Mouse (Mus musculus): Measurements from ENCODE around the gene Pik3ap1. TPM values are rescaled to one million over a fixed set of nuclear protein-coding genes. Genes with fewer than 3 reads are reported as not detected.
"Not testable (repeated sequence)": the region's sequence is repeated elsewhere in the genome, so short reads cannot be mapped to it uniquely, and the experiment has no call there.

The Pik3ap1 gene
- 1 to 10 TPM; 1.3 to 2.0 TPM for total RNA-seq (2021)
- 1.9 and 2.0 TPM in 2 replicates for polyA plus RNA-seq (2012; rRNA removed)
- long read RNA-seq, full-length matches to known transcripts: 2 of 4 reads
- long read RNA-seq, partial matches to known transcripts: 1 of 4 reads
- long read RNA-seq, other reads (novel, unspliced or antisense): 1 of 4 reads

DNA sequence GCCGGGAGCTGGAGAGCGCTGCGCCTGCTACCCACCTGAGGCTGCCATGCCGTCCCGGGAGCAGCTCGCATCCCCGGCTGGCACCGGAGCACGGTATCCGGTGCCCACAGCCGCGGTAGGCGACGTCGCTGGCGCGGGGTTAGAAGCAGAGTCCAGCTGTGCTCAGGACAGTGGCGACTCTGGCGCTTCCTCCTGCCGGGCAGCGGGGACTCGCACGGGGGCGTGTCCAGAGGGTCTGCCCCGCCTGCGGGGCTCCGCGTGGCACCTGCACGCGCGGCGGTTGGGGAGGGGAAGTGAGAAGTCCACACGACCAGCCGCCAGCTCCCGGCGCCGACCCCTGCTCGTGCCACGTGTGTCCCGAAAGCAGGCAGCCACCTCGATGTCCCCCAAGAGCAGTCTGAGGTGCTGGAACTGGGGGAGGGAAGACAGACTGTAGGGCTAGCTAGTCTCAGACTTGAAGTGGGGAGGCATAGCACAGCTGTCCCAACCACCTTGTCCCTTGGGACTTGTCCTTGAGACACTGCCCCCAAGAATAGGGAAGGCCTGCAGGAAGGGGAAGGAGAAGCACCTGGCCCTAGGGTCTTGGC lies at the start of gene Pik3ap1:
Gene Pik3ap1, minus strand, starts transcription at position 181 of the 587 bp plus-strand sequence.
- WGBS: under 1% methylated on average over 41 of the region's 41 CpGs
- Histone ChIP-seq H3K9ac (ENCODE audit: low read depth, low read length) (peak within 1 kb of the TSS; percentile 54), H3K4me3 (peak within 1 kb of the TSS; percentile 41), H3K36me3 (ENCODE audit: control insufficient read depth, insufficient read depth, low read length) (no peaks in the 10 kb centered on the region), H3K27ac (peak within 1 kb of the TSS; percentile 40), H3K27me3 (ENCODE audit: control insufficient read depth, insufficient read depth, low read length) (peaks cover 7% of the 10 kb centered on the region; the same call in 1 of the 2 replicates), H3K4me1 (ENCODE audit: control insufficient read depth, insufficient read depth, low read length) (peaks cover 3% of the 10 kb centered on the region), H3K79me2 (replicated peaks; ENCODE audit: control insufficient read depth, insufficient read depth, low read length) (no peaks in the 10 kb centered on the region)
- peak; percentile 61 to 72 for DNase-seq
- TF ChIP-seq CTCF (IDR thresholded peaks at IDR 0.05): no peak
- TF ChIP-seq POLR2A (IDR thresholded peaks at IDR 0.05; ENCODE audit: insufficient read depth, low read depth, low read length): no peak
- TF ChIP-seq EP300 (IDR thresholded peaks at IDR 0.05; ENCODE audit: insufficient read depth, low read depth, low read length): no peak
- intact Hi-C loops (cut with DNase I): loop anchor here (5.0 kb wide), 1 partner anchor 68 kb away; no protein-coding TSS in a partner anchor

DNA sequence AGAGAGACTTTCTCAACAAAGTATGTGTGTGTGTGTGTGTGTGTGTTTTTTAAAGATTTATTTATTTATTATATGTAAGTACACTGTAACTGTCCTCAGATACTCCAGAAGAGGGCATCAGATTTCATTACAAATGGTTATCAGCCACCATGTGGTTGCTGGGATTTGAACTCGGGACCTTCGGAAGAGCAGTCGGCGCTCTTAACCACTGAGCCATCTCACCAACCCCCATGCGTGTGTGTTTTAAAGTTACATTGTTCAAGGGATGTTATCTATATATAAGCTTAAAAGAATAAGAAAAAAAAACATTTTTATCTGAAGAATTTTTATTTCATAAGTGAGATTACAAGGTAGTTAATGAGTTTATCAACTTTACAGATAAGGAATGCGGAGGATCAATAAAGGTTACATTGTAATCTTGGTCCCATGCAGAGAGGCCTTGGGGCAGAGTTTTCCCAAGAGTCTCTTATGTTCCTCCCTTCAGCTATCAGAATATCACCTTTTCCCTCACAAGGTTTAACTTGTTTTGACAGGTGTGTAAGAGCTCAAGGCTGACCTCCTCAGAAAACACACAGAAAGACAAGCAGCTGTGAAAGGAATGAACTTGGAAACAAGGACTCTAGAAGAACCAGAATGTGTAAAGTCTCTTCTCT lies 46.7 kb upstream of the Pik3ap1 start:
- H3K27me3 ChIP-seq (ENCODE audit: control insufficient read depth, insufficient read depth, low read length); H3K4me1 ChIP-seq (ENCODE audit: control insufficient read depth, insufficient read depth, low read length); DNase-seq; H3K9ac ChIP-seq (ENCODE audit: low read depth, low read length); H3K4me3 ChIP-seq; intact Hi-C loops (cut with DNase I); H3K79me2 ChIP-seq (replicated peaks; ENCODE audit: control insufficient read depth, insufficient read depth, low read length); H3K27ac ChIP-seq; H3K36me3 ChIP-seq (ENCODE audit: control insufficient read depth, insufficient read depth, low read length): not testable (repeated sequence)
- WGBS: no CpG with 5 or more reads among the region's 6 CpGs

DNA sequence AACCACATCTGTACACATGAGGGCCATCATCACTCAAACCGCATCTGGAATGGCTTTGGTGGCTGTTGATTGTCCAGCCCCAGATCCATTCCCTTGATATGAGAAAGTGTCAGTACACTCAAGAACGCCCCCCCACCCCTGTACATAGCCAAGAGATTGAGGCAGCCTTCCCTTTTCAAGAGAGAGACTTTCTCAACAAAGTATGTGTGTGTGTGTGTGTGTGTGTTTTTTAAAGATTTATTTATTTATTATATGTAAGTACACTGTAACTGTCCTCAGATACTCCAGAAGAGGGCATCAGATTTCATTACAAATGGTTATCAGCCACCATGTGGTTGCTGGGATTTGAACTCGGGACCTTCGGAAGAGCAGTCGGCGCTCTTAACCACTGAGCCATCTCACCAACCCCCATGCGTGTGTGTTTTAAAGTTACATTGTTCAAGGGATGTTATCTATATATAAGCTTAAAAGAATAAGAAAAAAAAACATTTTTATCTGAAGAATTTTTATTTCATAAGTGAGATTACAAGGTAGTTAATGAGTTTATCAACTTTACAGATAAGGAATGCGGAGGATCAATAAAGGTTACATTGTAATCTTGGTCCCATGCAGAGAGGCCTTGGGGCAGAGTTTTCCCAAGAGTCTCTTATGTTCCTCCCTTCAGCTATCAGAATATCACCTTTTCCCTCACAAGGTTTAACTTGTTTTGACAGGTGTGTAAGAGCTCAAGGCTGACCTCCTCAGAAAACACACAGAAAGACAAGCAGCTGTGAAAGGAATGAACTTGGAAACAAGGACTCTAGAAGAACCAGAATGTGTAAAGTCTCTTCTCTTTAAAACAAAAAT lies 41.2 kb upstream of the Pik3ap1 start:
- H3K4me1 ChIP-seq (ENCODE audit: control insufficient read depth, insufficient read depth, low read length); H3K36me3 ChIP-seq (ENCODE audit: control insufficient read depth, insufficient read depth, low read length); H3K27me3 ChIP-seq (ENCODE audit: control insufficient read depth, insufficient read depth, low read length); H3K27ac ChIP-seq; H3K79me2 ChIP-seq (replicated peaks; ENCODE audit: control insufficient read depth, insufficient read depth, low read length); H3K9ac ChIP-seq (ENCODE audit: low read depth, low read length); H3K4me3 ChIP-seq; intact Hi-C loops (cut with DNase I); DNase-seq: not testable (repeated sequence)
- no CpG with 5 or more reads among the region's 8 CpGs for WGBS

DNA sequence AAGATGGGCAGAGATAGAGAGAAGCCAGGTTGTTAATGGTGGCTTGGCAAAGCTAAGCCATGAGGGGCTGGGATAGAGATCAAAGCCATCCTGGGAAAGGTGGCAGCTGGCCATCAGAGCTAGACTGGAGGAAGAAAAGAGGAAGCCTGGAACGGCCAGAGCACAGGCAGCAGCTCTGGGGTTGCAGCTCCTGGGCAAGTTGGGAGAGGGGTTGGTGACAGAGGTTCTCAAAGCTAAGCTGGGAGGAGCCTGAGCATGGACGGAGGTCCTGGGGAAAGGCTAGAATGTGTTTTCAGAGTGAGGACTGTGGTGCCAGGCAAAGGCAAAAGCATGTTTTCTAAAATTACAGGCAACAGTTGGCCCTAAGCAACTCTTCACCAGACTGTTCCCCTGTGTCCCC lies 36.4 kb upstream of the Pik3ap1 start:
- intact Hi-C loops (cut with DNase I): no loop called here
- no peak overlapping the region for H3K4me3 ChIP-seq
- DNase-seq: no peak
- no peaks in the 10 kb centered on the region for H3K79me2 ChIP-seq (replicated peaks; ENCODE audit: control insufficient read depth, insufficient read depth, low read length)
- H3K4me1 ChIP-seq (ENCODE audit: control insufficient read depth, insufficient read depth, low read length): no peaks in the 10 kb centered on the region
- TF ChIP-seq POLR2A (IDR thresholded peaks at IDR 0.05; ENCODE audit: insufficient read depth, low read depth, low read length): no peak
- no peak for TF ChIP-seq EP300 (IDR thresholded peaks at IDR 0.05; ENCODE audit: insufficient read depth, low read depth, low read length)
- TF ChIP-seq CTCF (IDR thresholded peaks at IDR 0.05): no peak
- H3K9ac ChIP-seq (ENCODE audit: low read depth, low read length): no peak overlapping the region
- H3K27me3 ChIP-seq (ENCODE audit: control insufficient read depth, insufficient read depth, low read length): no peaks in the 10 kb centered on the region
- no peak overlapping the region for H3K27ac ChIP-seq
- no peaks in the 10 kb centered on the region for H3K36me3 ChIP-seq (ENCODE audit: control insufficient read depth, insufficient read depth, low read length)
- 34% methylated on average over 2 of the region's 2 CpGs for WGBS

DNA sequence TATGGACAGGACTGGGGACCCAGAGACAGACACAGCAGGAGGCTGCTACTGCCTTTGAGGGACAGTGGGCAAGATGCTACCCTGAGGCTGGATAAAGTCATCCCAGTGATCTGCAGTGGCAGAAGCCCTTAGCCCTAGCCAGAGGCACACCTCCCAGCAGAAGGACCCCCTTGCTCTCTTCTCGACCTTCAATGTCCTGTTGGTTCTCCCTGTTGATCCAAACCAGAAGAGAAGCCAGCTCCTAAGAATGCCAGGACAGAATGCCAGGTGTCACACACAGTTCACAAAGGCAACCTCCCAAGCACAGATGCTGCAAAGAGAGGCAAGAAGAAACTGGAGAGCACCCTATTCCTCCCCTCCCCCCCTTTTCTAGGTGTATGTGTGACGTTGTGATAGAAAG lies 33.9 kb upstream of the Pik3ap1 start:
- DNase-seq: no peak
- no peak overlapping the region for H3K9ac ChIP-seq (ENCODE audit: low read depth, low read length)
- TF ChIP-seq EP300 (IDR thresholded peaks at IDR 0.05; ENCODE audit: insufficient read depth, low read depth, low read length) (no peak), POLR2A (IDR thresholded peaks at IDR 0.05; ENCODE audit: insufficient read depth, low read depth, low read length) (no peak), CTCF (IDR thresholded peaks at IDR 0.05) (no peak)
- 0 out of 2 replicates have a peak, but pooled peaks cover 1% of the 10 kb centered on the region for H3K27me3 ChIP-seq (ENCODE audit: control insufficient read depth, insufficient read depth, low read length)
- H3K36me3 ChIP-seq (ENCODE audit: control insufficient read depth, insufficient read depth, low read length): no peaks in the 10 kb centered on the region
- WGBS: 53% methylated on average over 2 of the region's 2 CpGs
- intact Hi-C loops (cut with DNase I): no loop called here
- no peak overlapping the region for H3K27ac ChIP-seq
- H3K4me1 ChIP-seq (ENCODE audit: control insufficient read depth, insufficient read depth, low read length): no peaks in the 10 kb centered on the region
- no peaks in the 10 kb centered on the region for H3K79me2 ChIP-seq (replicated peaks; ENCODE audit: control insufficient read depth, insufficient read depth, low read length)
- H3K4me3 ChIP-seq: no peak overlapping the region

DNA sequence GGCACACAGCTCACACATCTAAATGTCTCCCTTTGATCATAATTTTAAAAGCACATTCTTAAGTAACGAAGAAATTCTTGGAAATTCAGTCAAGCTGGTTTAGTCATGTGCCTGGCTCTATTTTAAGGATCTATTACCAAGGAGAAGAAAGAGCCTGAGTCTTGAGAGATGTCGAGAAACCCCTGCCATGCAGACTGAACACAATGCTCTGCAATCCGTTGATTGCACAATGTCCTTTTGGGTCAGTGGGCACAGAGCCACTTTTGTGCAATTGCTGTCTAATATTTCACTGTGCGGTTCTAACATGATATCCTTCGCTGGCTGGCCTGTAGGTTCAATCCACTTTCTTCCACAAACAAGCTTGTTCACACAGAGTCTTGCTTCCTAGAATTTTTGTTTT lies 33.1 kb upstream of the Pik3ap1 start:
- no peak for TF ChIP-seq POLR2A (IDR thresholded peaks at IDR 0.05; ENCODE audit: insufficient read depth, low read depth, low read length)

More for the DNA sequence above, 33.1 kb upstream of the Pik3ap1 start:
- 58% methylated on average over 5 of the region's 5 CpGs for WGBS
- intact Hi-C loops (cut with DNase I): no loop called here
- H3K27me3 ChIP-seq (ENCODE audit: control insufficient read depth, insufficient read depth, low read length): 0 out of 2 replicates have a peak, but pooled peaks cover 1% of the 10 kb centered on the region
- no peaks in the 10 kb centered on the region for H3K79me2 ChIP-seq (replicated peaks; ENCODE audit: control insufficient read depth, insufficient read depth, low read length)
- no peak overlapping the region for H3K4me3 ChIP-seq
- no peaks in the 10 kb centered on the region for H3K4me1 ChIP-seq (ENCODE audit: control insufficient read depth, insufficient read depth, low read length)
- peak in 1 of 2 experiments; percentile 16 for DNase-seq
- no peaks in the 10 kb centered on the region for H3K36me3 ChIP-seq (ENCODE audit: control insufficient read depth, insufficient read depth, low read length)
- H3K9ac ChIP-seq (ENCODE audit: low read depth, low read length): no peak overlapping the region
- H3K27ac ChIP-seq: no peak overlapping the region
